Mouse (Mus musculus) thymus, postnatal 4 days (tissue): ENCODE data around the gene Pdk2.
A peak's percentile ranks its signal among the peaks of the same experiment; 100 is the strongest.
"Not testable (repeated sequence)": the region's sequence is repeated elsewhere in the genome, so short reads cannot be mapped to it uniquely, and the experiment has no call there.

Experiments
- DNase-seq: peaks from one replicate; pipeline ENCODE4 v3.0.0; 2021

Pdk2 gene

DNA sequence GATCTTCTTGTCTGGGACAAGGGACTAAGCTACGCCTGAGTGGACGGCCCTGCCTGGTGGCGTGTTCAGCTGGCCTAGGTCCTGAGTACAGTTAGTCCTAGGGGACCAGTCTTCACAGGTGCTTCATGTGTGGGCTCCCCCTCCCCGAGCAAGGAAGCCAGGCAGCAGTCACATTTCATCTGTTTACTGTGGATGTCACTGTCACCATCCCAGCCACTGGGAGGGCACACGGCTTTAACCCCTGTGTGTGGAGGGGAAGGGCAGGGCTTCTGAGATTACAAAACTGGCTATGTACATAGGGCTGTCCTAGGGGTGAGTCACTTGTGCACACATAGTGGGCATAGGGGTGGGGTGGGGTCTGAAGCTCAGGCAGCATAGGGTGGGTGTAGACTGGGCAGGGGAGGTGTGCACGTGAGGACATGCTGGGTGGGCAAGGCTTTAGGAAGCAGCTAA lies 15.0 kb downstream of the Pdk2 start:
- no peak for DNase-seq

DNA sequence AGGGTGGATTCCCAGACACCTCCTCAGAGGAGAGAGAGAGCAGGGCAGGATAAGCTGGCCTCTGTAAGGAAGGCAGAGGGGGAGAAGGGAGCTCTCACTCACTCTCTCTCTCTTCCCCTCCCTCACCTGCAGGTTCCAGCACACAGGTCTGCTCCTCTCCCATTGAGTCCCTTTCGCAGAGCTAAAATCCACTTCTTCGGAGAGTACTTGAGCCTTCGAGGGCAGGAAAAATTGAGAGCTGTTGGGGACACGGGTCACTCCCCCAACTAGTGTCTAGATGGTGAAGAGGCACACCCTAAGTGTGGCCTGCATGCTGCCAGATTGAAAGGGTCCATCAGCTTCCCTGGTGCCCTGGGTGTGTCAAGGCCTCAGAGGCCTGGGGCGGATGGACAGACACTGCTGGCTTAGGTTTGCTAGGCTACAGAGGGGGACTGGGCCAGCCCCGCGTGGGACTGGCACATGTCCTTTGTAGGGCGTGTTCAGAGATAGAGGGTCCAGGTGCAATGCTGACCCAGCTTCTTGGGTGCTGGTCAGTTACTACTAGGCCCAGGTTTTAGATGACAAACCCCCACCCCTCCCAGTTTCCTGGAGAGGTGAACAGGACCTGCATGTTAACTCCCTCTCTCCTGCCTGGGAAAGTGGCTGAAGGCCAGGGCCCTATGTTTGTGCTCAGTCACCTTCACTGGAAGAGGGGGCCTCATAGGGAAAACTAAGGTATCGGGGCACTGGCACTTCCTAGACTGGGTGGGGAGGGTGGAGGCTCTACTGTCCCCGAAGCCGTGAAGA lies 15.7 kb downstream of the Pdk2 start:
- DNase-seq, result no peak

DNA sequence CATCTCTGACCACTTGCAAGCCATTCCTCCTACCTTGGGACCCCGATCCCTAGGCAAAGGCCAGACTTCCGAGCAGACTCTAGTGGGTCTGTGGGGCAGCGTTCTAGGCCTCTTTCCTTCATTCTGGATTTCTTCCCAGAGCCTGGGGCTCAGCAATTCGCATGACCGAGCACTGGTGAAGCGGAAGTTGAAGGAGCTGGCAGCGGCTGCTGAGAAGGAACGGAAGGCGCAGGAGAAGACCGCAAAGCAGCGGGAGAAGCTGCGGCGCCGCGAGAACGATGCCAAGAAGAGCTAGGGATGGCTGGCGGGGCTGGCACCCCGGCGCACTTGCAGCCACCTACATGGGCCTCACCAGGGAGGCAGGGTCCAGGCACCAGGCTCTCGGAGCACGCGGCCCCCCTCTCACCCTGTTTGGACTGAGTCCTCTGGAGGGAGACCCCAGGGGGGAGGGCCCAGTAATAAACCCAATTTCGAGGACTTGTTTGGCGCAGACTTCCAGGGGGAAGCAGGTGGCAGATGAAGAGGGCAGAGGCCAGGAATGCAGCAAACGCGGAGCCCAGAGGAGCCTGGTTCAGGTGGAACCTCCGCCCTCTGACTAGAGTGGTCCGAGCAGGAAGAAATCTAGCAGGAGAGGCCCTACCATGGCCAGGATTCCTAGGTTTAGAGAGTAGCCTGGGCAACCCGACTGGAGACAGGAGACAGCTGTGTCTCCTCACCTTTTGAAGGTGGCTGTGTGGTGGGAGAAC lies 16.5 kb downstream of the Pdk2 start:
- no peak for DNase-seq

DNA sequence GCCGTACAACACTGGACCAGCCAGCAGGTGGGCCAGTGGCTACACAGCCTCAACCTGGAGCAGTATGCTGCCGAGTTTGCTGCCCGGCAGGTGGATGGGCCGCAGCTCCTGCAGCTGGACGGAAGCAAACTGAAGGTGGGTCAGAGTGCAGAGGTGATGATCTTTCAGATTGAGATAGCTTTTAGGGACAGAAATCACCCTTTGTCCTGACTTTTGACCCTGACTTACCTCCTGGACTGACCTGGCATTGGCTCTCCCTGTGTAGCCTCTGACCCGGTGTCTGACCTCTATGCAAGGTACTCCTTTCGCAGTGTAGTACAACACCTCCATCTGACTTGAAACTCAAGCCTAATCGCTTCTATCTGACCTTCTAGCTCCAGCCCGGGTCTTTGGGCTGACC lies 17.7 kb downstream of the Pdk2 start:
- DNase-seq, result no peak

- DNase-seq, result peak; percentile 38
These were observed 18.7 kb downstream of the Pdk2 start for GRCm38 (mm10) chr11:95022237-95022992.

DNA sequence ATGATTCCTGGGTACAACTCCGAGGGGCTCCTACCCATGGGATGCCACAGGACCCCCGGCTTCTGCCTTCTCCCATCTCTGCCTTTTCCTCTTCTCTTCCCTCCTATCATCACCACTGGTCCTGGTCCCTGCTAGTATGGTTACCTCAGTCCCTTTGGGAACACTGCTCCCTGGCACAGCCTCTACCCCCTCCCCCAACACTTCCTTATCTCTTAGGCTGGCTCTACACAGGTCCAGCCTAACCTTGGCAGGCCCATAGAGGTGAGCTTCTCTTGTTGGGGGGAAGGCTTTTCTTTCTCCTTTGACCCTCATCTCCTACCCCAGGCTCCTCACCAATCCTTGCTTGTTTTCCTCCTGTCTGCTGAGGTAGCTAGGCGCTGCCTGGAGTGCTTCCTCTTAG lies 25.7 kb downstream of the Pdk2 start:
- DNase-seq, result no peak

DNA sequence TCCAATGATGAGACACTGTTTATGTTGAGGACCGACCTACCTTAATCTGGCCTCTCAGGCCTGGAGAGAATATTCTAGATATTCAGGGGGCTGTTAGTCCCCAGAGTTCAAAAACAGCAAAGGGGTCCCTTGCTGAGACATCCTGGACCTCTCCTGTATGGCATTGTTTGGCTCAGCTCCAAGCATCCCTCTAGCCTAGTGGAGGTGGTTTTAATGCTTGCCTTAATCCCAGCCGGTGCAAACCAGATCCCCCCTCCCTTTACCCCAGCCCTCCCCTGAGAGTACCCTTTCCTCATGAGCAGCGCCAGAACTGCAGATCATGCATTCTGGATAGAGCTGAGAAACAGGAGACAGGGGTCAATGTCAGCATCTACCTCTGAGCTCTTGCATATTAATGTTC lies 28.7 kb downstream of the Pdk2 start:
- no peak for DNase-seq

GRCm38 (mm10) chr11:95012075-95012474 lies 29.1 kb downstream of the Pdk2 start:
- DNase-seq, result no peak

DNA sequence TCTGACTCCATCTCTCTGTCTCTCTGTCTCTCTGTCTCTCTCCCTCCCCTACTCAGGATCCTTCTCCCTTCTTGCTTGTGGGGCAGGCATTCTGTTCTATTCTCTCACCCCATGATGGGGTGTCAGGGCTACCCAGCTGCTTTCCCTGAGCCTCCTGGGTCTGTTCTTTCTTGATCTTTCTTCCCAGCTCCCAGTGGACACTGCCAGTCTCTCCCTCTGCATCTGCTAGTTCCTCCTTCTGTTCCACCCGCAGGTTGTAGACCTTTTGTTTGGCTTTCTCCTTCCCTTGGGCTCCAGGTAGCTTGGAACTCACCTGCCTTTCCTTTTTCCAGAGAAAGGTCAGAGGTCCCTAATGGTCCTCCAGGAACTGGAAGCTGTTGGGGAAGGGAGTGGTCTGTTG lies 29.7 kb downstream of the Pdk2 start:
- DNase-seq, result no peak

DNA sequence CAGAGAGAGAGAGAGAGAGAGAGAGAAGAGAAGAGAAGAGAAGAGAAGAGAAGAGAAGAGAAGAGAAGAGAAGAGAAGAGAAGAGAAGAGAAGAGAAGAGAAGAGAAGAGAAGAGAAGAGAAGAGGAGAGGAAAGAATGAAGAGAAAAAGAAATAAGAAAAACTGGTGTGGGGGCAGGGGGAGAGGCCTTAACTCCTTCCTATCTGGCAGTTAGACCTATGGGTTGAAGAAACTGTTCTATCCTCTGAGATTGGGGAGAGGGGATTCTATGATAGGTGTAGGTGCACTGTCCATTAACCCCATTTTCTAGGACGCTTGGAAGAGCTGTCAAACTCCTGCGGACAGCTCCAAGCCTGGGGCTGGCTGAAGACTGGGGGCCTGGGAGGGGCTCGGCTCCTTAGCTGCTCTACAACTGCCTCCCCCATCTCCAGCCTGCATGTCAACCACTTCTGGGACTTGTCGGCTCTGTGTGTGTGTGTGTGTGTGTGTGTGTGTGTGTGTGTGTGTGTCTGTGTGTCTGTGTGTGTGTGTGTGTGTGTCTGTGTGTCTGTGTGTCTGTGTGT lies 30.2 kb downstream of the Pdk2 start:
- not testable (repeated sequence) for DNase-seq

DNA sequence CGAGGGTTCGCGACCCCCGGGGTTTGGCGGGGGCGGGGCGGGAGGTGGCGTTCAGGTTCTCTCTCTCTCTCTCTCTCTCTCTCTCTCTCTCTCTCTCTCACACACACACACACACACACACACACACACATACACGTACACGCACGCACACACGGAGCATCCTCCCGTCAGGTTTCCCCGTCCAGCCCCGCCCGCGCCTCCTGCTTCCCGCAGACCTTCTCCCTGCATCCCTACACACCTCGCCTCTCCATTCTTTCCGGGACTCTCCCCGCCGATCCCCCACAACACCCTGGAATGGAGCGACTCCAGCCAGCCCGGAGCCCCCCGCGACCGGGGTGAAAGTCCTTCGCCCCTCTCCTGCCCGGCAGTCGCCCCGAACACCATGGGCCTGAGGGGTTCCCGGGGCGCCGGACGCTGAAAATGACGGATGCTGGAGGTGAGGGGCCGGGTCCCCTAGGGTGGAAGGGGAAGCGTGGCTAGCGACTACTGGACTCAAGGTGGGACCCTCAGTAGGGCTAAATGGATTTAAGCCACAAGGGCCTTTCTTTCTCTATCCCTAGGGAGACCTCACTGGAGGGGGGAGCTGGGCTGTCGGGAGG lies 30.9 kb downstream of the Pdk2 start:
- peak; percentile 34 for DNase-seq

GRCm38 (mm10) chr11:95009629-95010014 lies 31.5 kb downstream of the Pdk2 start, which contains the start of gene Samd14:
Gene Samd14 (plus strand): TSS chr11:95009879.
- DNase-seq, result peak; percentile 42

GRCm38 (mm10) chr11:95008661-95009628 lies 32.2 kb downstream of the Pdk2 start:
- DNase-seq, result no peak

GRCm38 (mm10) chr11:95007418-95007817 lies 33.7 kb downstream of the Pdk2 start:
- DNase-seq, result no peak

DNA sequence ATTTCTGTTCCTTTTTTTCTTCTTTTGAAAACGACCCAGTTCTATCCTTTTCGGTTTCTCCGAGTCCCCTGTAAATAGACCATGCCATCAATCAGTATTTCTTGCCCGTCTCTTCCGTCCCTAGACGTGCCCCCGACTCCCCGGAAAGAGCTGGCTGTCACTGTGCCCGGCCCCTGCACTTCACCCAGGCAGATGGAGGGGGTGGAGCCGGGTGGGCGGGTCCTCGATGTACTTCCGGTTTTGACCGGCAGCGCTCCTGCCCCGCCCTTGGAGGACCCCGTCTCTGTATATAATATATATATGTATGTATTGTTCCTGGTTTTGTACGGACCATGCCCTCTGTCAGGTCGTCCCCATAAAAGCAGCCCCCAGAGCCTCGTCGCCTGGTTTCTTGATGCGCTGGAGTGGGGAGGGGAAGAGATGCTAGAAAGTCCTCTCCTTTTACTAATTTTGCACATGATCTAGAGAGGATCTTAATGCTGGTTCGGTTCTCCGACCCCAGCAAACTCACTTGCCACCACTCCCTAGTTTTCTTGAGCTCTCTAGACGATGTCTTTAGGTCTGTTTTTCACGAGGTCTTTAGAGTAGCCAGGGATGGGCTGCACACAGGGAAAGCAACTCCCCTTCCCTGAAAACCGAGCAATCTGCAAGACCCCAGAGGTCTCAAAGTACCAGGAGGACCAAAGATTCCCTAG lies 34.5 kb downstream of the Pdk2 start:
- peak; percentile 87 for DNase-seq

DNA sequence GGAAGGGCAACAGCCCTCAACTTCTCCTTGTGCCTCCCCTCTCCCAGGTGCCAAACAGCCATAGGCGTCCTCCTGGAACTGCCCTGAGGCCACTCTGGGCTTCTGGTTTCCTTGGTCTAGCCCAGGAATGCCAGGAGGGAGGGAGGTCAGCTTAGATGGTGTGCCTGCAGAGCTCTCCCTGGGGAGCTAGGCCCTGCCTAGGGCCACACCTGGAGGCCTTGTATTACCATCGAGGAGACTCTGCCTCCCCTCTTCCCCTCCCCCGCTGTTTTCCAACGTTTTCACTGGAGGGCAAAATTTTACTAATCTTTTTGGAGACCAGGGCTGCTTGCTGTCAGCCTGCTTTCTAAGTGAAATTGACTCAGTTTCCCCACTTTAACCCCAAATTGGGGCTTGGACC lies 35.1 kb downstream of the Pdk2 start:
- DNase-seq, result peak; percentile 37

DNA sequence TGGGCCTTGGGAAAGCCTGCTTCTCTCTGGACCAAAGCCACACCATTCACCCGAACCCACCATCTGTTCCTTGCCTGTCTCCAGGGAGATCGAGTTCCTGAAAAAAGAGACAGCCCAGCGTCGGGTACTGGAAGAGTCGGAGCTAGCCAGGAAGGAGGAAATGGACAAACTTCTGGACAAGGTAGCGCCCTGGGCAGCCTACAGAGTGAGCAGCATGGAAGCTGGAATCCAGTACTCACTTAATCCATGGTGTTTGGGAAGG lies 36.3 kb downstream of the Pdk2 start:
- DNase-seq, result no peak

GRCm38 (mm10) chr11:95004136-95004936 lies 36.8 kb downstream of the Pdk2 start:
- DNase-seq, result no peak

- no peak for DNase-seq
These were observed 38.4 kb downstream of the Pdk2 start for GRCm38 (mm10) chr11:95002705-95003104.
